Mouse (Mus musculus) lung, postnatal 0 days (tissue): ENCODE measurements around the gene Ntn1.

Source experiments
- CTCF ChIP-seq: IDR thresholded peaks from 2 replicates; pipeline ENCODE4 v1.5.1; 2016; ENCODE audit warnings: antibody characterized with exemption, mild to moderate bottlenecking
- EP300 ChIP-seq: IDR thresholded peaks from 2 replicates; pipeline ENCODE4 v1.6.1; 2016; ENCODE audit warnings: antibody characterized with exemption, mild to moderate bottlenecking, control low read depth

DNA sequence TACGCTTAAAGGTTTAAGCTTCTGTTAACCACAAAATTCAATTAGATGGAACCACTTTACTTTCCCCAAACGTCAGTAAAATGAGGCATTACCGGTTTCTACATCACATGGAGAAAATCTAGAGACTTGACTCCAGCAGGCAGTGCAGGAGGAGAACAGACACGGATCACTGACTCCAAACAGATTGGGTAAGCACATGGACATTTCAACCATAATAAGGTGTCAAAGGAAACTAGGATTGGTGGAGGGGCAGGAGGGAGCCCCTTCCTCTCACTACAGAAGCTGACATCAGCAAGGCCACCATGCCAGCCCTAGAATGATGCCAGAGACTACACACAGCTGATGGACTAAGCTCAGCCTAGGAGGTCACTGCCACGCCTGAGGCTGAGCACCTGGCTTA is 5.1 kb downstream of the Ntn1 start:
- TF ChIP-seq CTCF (no peak), EP300 (no peak)
